Mouse (Mus musculus) myocyte (in vitro differentiated cells): ENCODE data around the gene Trak1. TPM values are rescaled to one million over a fixed set of nuclear protein-coding genes. Genes with fewer than 3 reads are reported as not detected.

Source experiments
- H3K27me3 ChIP-seq: one replicate; pipeline ENCODE4 v1.6.1; 2011; ENCODE audit not compliant: control insufficient read depth, insufficient read depth, insufficient read length
- H3K36me3 ChIP-seq: one replicate; pipeline ENCODE4 v1.6.1; 2011; ENCODE audit not compliant: control insufficient read depth, insufficient read depth
- H3K4me2 ChIP-seq: one replicate; pipeline ENCODE4 v1.6.1; 2011; ENCODE audit warnings: low read depth, control low read depth
- H3K4me3 ChIP-seq: one replicate; pipeline ENCODE4 v1.5.1; 2011; ENCODE audit warnings: mild to moderate bottlenecking, control low read depth, moderate library complexity
- H3K79me2 ChIP-seq: one replicate; pipeline ENCODE4 v1.6.1; 2011; ENCODE audit not compliant: control insufficient read depth, insufficient read depth
- H3ac ChIP-seq: one replicate; pipeline ENCODE4 v1.6.1; 2011; ENCODE audit not compliant: control insufficient read depth, insufficient read length
- CEBPB ChIP-seq: IDR thresholded peaks from 2 replicates; pipeline ENCODE4 v1.6.1; 2011; ENCODE audit warnings: mild to moderate bottlenecking, moderate library complexity; ENCODE audit not compliant: poor library complexity, insufficient read depth, severe bottlenecking
- E2F4 ChIP-seq: IDR thresholded peaks from one replicate; pipeline ENCODE4 v1.6.1; 2011; ENCODE audit warnings: mild to moderate bottlenecking, control low read depth, moderate library complexity; ENCODE audit not compliant: insufficient read depth
- MAX ChIP-seq: IDR thresholded peaks from one replicate; pipeline ENCODE4 v1.6.1; 2011; ENCODE audit warnings: low read depth, mild to moderate bottlenecking, control low read depth
- MYOD1 ChIP-seq, 3 experiments: IDR thresholded peaks; one replicate each; pipeline ENCODE4 v1.6.1; 2011; ENCODE audit warnings: control low read depth in 2 of 3, low read depth in 2 of 3, mild to moderate bottlenecking in 2 of 3, moderate library complexity in 1 of 3; ENCODE audit not compliant: insufficient read length in 2 of 3, control insufficient read depth in 1 of 3
- MYOG ChIP-seq, 3 experiments: IDR thresholded peaks; one replicate each; pipeline ENCODE4 v1.6.1; 2011; ENCODE audit warnings: control low read depth in 2 of 3, low read depth in 2 of 3, mild to moderate bottlenecking in 2 of 3; ENCODE audit not compliant: insufficient read length in 2 of 3, control insufficient read depth in 1 of 3, insufficient read depth in 1 of 3
- POLR2A ChIP-seq: IDR thresholded peaks from one replicate; pipeline ENCODE4 v1.6.1; 2011; ENCODE audit warnings: low read depth, mild to moderate bottlenecking, control low read depth, moderate library complexity; ENCODE audit not compliant: insufficient read length
- POLR2AphosphoS2 ChIP-seq: IDR thresholded peaks from one replicate; pipeline ENCODE4 v1.6.1; 2011; ENCODE audit warnings: low read depth, control low read depth; ENCODE audit not compliant: insufficient read length
- REST ChIP-seq: IDR thresholded peaks from one replicate; pipeline ENCODE4 v1.6.1; 2011; ENCODE audit warnings: mild to moderate bottlenecking, control low read depth, moderate library complexity; ENCODE audit not compliant: insufficient read depth, insufficient read length
- SRF ChIP-seq: IDR thresholded peaks from one replicate; pipeline ENCODE4 v1.6.1; 2011; ENCODE audit warnings: low read depth; ENCODE audit not compliant: control insufficient read depth, insufficient read length
- TCF12 ChIP-seq: IDR thresholded peaks from one replicate; pipeline ENCODE4 v1.6.1; 2011; ENCODE audit warnings: mild to moderate bottlenecking, control low read depth; ENCODE audit not compliant: poor library complexity, insufficient read depth, severe bottlenecking
- TCF3 ChIP-seq: IDR thresholded peaks from one replicate; pipeline ENCODE4 v1.6.1; 2011; ENCODE audit warnings: low read depth, control low read depth; ENCODE audit not compliant: insufficient read length
- USF1 ChIP-seq: IDR thresholded peaks from one replicate; pipeline ENCODE4 v1.6.1; 2011; ENCODE audit warnings: low read depth, mild to moderate bottlenecking, control low read depth, moderate library complexity
- polyA plus RNA-seq: library from polyadenylated mRNA; unstranded; fragments of >200 nt; fragmentation: generic; extraction: Trizol; gene quantifications from one replicate; pipeline ENCODE4 v1.2.1, GENCODE M21; 2012; ENCODE audit warnings: missing spikeins

Trak1 gene
- polyA plus RNA-seq, 1 experiment = 60.8 TPM

DNA sequence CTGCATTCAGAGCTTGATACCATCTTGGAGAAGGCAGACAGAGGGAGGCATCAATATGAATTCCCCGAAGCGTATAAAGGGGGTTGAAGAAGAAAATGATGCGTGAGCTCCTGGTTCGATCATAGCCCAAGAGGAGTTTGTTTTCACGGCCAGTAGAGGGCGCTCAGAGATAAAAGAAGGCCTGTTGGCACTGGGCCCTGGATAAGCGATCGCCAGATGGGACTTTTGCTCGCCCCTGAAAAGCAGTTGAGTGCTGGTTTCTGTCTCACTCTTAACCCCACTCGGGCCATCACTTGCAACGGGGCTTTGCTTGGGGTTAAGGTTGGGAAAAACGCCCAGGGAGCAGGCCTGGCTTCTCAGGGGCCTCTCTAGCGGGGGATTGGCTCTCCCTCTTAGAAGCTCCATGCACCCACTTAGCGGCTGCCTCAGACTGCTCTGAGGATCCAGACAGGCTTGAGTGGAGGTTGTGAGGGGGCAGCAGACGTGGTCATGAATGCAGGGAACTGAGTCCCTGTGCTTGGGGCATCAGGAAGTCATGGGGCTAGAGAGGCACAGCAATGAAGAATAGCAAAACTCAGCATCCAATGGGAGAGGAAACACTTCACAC, 180.1 kb downstream of the Trak1 start:
- H3K4me3 ChIP-seq = no peak overlapping the region
- H3K4me2 ChIP-seq = peak overlapping the region; percentile 61
- H3K79me2 ChIP-seq = no peaks in the 10 kb centered on the region
- no peaks in the 10 kb centered on the region for H3K27me3 ChIP-seq
- no peak overlapping the region for H3ac ChIP-seq
- H3K36me3 ChIP-seq = peaks cover 10% of the 10 kb centered on the region
- no peak for TF ChIP-seq TCF3
- no peak for TF ChIP-seq MAX
- no peak for TF ChIP-seq MYOD1 (IDR thresholded peaks at IDR 0.05; ENCODE audit: control insufficient read depth in 1 of 3, insufficient read length in 2 of 3, low read depth in 2 of 3)
- no peak for TF ChIP-seq USF1

DNA sequence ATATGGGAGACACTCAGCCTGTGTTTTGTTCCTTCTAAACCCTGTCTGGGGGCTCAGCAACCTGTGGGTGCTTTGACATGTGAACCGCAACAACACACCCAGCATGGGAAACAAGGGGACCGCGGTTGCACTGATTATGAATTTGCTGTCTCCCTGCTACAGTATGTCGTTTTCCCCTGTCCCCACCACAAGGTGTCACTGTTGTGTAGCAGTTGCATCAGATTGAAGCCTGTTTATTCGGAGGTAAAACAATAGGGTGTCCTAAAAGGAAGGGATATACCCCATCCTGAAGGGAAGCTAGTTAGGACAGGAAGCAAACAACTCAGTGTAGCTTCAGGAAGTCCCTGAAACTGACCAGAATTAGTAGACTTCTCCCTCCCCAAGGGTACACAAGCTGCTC, 182.2 kb downstream of the Trak1 start:
- peak overlapping the region; percentile 60 for H3K4me2 ChIP-seq
- peaks cover 2% of the 10 kb centered on the region for H3K27me3 ChIP-seq
- H3K36me3 ChIP-seq = peaks cover 6% of the 10 kb centered on the region
- H3K79me2 ChIP-seq = no peaks in the 10 kb centered on the region
- no peak overlapping the region for H3K4me3 ChIP-seq
- TF ChIP-seq CEBPB (no peak), MYOD1 (IDR thresholded peaks at IDR 0.05; ENCODE audit: control insufficient read depth in 1 of 3, insufficient read length in 2 of 3, low read depth in 2 of 3) (no peak)
- no peak overlapping the region for H3ac ChIP-seq

- no peaks in the 10 kb centered on the region for H3K36me3 ChIP-seq
- TF ChIP-seq SRF (no peak), MYOG (IDR thresholded peaks at IDR 0.05; ENCODE audit: control insufficient read depth in 1 of 3, insufficient read depth in 1 of 3, insufficient read length in 2 of 3, low read depth in 2 of 3) (no peak), USF1 (no peak), REST (no peak), CEBPB (no peak), POLR2AphosphoS2 (no peak), MAX (no peak), E2F4 (no peak)
Measured at GRCm38 (mm10) chr9:121487216-121487615, 189.9 kb downstream of the Trak1 start.

DNA sequence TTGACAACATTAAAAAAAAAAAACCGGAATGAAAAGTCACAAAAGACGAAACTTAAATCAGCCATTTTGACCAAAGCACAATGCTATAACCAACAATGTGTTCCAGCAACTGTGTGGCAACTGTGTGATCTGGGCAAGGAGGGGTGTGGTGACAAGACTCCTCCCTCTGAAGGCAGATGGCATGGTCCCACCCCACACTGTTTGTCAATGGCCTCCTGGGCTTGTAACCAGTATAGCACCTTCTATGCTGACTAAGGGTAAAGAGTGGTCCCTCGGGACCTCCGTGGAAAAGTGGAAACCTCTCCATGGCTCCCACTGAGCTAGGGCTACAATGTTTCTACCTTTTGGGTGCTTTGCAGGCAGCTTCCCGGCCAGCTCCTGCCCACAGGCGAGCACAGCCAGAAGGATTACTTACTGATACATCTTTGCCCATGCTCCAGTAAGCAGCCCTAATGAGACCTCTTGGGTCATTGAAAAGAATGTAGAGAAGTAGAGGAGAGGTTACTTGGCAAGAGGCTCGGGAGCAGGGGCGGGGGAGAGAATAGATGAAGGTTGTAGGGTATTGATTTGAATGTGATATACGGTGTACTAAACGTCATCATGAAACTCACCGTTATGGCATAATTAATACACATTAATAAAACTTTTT, 194.4 kb downstream of the Trak1 start:
- Histone ChIP-seq H3K4me3 (no peak overlapping the region), H3K4me2 (no peak overlapping the region), H3ac (no peak overlapping the region), H3K27me3 (peaks cover 62% of the 10 kb centered on the region), H3K79me2 (no peaks in the 10 kb centered on the region), H3K36me3 (no peaks in the 10 kb centered on the region)
- no peak for TF ChIP-seq SRF
- TF ChIP-seq TCF12 = no peak
- no peak for TF ChIP-seq REST
- TF ChIP-seq POLR2A = no peak
- TF ChIP-seq MYOD1 (IDR thresholded peaks at IDR 0.05; ENCODE audit: control insufficient read depth in 1 of 3, insufficient read length in 2 of 3, low read depth in 2 of 3) = peak in 1 of 3 experiments; percentile 26
- no peak for TF ChIP-seq MAX
- no peak for TF ChIP-seq E2F4
- TF ChIP-seq TCF3 = no peak
- TF ChIP-seq MYOG (IDR thresholded peaks at IDR 0.05; ENCODE audit: control insufficient read depth in 1 of 3, insufficient read depth in 1 of 3, insufficient read length in 2 of 3, low read depth in 2 of 3) = peak in 1 of 3 experiments; percentile 44

More at GRCm38 (mm10) chr9:121487216-121487615, 189.9 kb downstream of the Trak1 start:
- H3K79me2 ChIP-seq = no peaks in the 10 kb centered on the region
- peaks cover 30% of the 10 kb centered on the region for H3K27me3 ChIP-seq
- no peak overlapping the region for H3K4me2 ChIP-seq
- no peak overlapping the region for H3K4me3 ChIP-seq
- no peak overlapping the region for H3ac ChIP-seq

DNA sequence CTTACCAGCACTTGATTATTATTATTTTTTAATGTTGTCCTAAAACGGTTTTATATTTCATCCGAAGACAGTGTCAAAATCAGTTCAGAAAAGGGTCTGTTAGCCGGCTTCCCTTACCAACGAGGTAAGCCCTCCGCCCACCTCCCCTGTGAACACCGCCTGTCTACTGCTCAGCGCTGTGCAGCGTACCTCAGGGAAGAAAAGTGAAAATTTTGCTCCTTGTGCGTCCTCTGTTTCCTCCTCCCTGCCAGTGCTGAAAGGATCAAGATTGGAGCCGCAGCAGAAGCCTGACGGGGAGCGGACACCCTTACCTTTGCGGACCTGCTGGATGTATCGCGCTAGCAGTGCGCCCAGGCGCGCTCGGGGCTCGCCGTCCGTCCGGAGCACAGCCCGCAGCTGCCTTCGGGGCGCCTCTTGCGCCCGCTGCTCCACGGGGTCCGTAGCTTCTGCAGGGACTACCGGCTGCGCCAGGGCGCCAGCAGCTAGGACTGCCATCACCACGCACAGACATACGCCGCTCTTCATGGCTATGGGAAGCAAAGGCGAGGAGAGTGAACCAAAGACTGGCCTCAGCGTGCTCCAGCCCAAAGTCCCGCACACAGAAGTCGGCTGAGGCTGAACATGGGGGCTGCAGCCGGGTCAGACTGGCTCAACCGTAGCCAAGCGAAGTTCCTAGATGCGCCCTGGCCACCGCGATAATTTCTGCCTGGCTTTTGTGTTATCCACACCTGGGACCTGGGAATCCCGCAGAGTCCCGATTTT, 196.9 kb downstream of the Trak1 start:
- Histone ChIP-seq H3K4me3 (no peak overlapping the region), H3K27me3 (peaks cover 77% of the 10 kb centered on the region), H3ac (no peak overlapping the region), H3K4me2 (no peak overlapping the region), H3K36me3 (no peaks in the 10 kb centered on the region), H3K79me2 (no peaks in the 10 kb centered on the region)
- TF ChIP-seq MAX (no peak), TCF3 (no peak), POLR2AphosphoS2 (no peak), E2F4 (no peak), MYOG (IDR thresholded peaks at IDR 0.05; ENCODE audit: control insufficient read depth in 1 of 3, insufficient read depth in 1 of 3, insufficient read length in 2 of 3, low read depth in 2 of 3) (no peak), SRF (no peak), CEBPB (no peak), USF1 (no peak), REST (no peak)
